In the genomic region with DNA sequence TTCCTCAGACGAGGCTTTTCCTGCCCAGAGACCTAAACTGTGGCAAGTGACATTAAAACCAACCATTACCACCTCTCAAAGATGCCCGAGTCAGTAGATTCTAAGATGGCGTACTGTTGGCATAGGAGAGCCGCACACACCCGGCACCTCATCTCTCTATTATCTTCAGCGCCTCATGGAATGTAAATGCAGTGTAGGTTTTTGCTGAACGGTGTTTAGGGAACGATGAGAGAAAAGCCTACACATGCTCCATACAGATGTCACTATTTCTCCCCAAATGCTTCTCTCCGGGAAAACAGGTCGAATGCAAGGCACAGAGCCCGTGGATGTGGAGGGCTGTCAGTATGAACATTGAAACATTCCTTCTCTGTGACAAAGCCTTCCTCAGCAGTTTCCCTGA, we compare ENCODE assay signal across 10 mouse cellular contexts.
"Had no signal": no experiment of that assay in that cellular context is flagged by ENCODE, and none has a peak within 500 bp of the region (broad histone marks: within the 10 kb centered on the region; RNA-seq: fewer than 3 reads in every experiment).

No protein-coding gene starts in this region.

- DNase-seq: kidney, adult 8-10 months; kidney, postnatal 25 days; lung, embryonic 14.5 days; lung, postnatal 10 days; lung, postnatal 4 days; thymus, postnatal 36 days had no signal

- H3K27me3 ChIP-seq: liver, embryonic 12.5 days; midbrain, embryonic 15.5 days had no signal

- H3K4me2 ChIP-seq: liver, embryonic 12.5 days; lung, embryonic 14.5 days; midbrain, embryonic 15.5 days had no signal

- H3K9ac ChIP-seq: liver, embryonic 12.5 days; lung, embryonic 14.5 days; midbrain, embryonic 15.5 days had no signal

- H3K36me3 ChIP-seq: limb, embryonic 10.5 days; liver, embryonic 12.5 days; midbrain, embryonic 10.5 days; midbrain, embryonic 15.5 days had no signal

- ATAC-seq: liver, embryonic 12.5 days; midbrain, embryonic 15.5 days had no signal

- H3K27ac ChIP-seq: limb, embryonic 10.5 days; liver, embryonic 12.5 days; midbrain, embryonic 10.5 days; midbrain, embryonic 15.5 days had no signal

- H3K4me3 ChIP-seq: limb, embryonic 10.5 days; liver, embryonic 12.5 days; midbrain, embryonic 10.5 days; midbrain, embryonic 15.5 days had no signal

- H3K9me3 ChIP-seq: limb, embryonic 10.5 days; midbrain, embryonic 10.5 days; midbrain, embryonic 15.5 days had no signal

- H3K4me1 ChIP-seq: liver, embryonic 12.5 days had no signal
